Mouse (Mus musculus) midbrain, embryonic 16.5 days (tissue): ENCODE data around the gene Bri3. TPM values are rescaled to one million over a fixed set of nuclear protein-coding genes. Genes with fewer than 3 reads are reported as not detected.

ENCODE experiments used
- ATAC-seq: fragments of 200-750 bp; cut with Nextera tagmentation; 2 replicates; pipeline ENCODE4 v1.8.0; 2017; ENCODE audit warnings: moderate TSS enrichment
- H3K27ac ChIP-seq: fragments of 300-500 bp; sonication (generic); 2 replicates; pipeline ENCODE4 v1.5.1; 2014; ENCODE audit warnings: mild to moderate bottlenecking, low read length, mixed read lengths
- H3K27me3 ChIP-seq: fragments of 300-500 bp; sonication (generic); 2 replicates; pipeline ENCODE4 v1.6.1; 2014; ENCODE audit warnings: low read depth, low read length, mixed read lengths; ENCODE audit not compliant: control insufficient read depth, insufficient read depth
- H3K36me3 ChIP-seq: fragments of 300-500 bp; sonication (generic); 2 replicates; pipeline ENCODE4 v1.6.1; 2014; ENCODE audit warnings: mild to moderate bottlenecking, low read length, moderate library complexity, mixed read lengths; ENCODE audit not compliant: control insufficient read depth, insufficient read depth
- H3K4me1 ChIP-seq: fragments of 300-500 bp; sonication (generic); 2 replicates; pipeline ENCODE4 v1.6.1; 2014; ENCODE audit warnings: mild to moderate bottlenecking, low read length, mixed read lengths; ENCODE audit not compliant: control insufficient read depth, insufficient read depth
- H3K4me2 ChIP-seq: fragments of 300-500 bp; sonication (generic); 2 replicates; pipeline ENCODE4 v1.6.1; 2014; ENCODE audit warnings: mild to moderate bottlenecking, low read length, mixed read lengths
- H3K4me3 ChIP-seq: fragments of 300-500 bp; sonication (generic); 2 replicates; pipeline ENCODE4 v1.5.1; 2014; ENCODE audit warnings: low read depth, mild to moderate bottlenecking, low read length, moderate library complexity, mixed read lengths
- H3K9ac ChIP-seq: fragments of 300-500 bp; sonication (generic); 2 replicates; pipeline ENCODE4 v1.6.1; 2014; ENCODE audit warnings: low read depth, low read length, mixed read lengths
- H3K9me3 ChIP-seq: fragments of 300-500 bp; sonication (generic); replicated peaks from 2 replicates; pipeline ENCODE4 v1.6.1; 2014; ENCODE audit warnings: mild to moderate bottlenecking, low read length, mixed read lengths; ENCODE audit not compliant: control insufficient read depth, poor library complexity, severe bottlenecking
- WGBS: fragments of 180-500 bp; shearing (Covaris S2); extraction: QIAGEN DNeasy Blood & Tissue Kit; methylation state at CpG from one replicate; pipeline ENCODE4 v1.1.7; 2014; 5-methylcytosine and 5-hydroxymethylcytosine counted together
- polyA plus RNA-seq: library from polyadenylated mRNA; unstranded; fragments of >200 nt; fragmentation: Nextera tagmentation; extraction: Ambion mirVana; gene quantifications from 2 replicates; pipeline ENCODE4 v1.2.1, GENCODE M21; 2015

The Bri3 gene
- polyA plus RNA-seq = 97.3 and 98.5 TPM in 2 replicates

- H3K27me3 ChIP-seq = no peaks in the 10 kb centered on the region
- 93% methylated on average over 7 of the region's 7 CpGs for WGBS
- no peaks in the 10 kb centered on the region for H3K4me1 ChIP-seq
- no peaks in the 10 kb centered on the region for H3K36me3 ChIP-seq
- no peak within 1 kb of the TSS for H3K9ac ChIP-seq
- no peak for ATAC-seq
- no peak within 1 kb of the TSS for H3K27ac ChIP-seq
- no peak within 1 kb of the TSS for H3K4me3 ChIP-seq
- no peaks in the 10 kb centered on the region for H3K9me3 ChIP-seq
- H3K4me2 ChIP-seq = no peak within 1 kb of the TSS
These were observed at the start of gene Bri3 for GRCm38 (mm10) chr5:144243901-144244487. TSS of gene Bri3 (plus strand) at chr5:144244437.

GRCm38 (mm10) chr5:144195567-144195966, 48.7 kb upstream of the Bri3 start:
- Histone ChIP-seq H3K27me3 (no peaks in the 10 kb centered on the region), H3K4me1 (no peaks in the 10 kb centered on the region), H3K27ac (no peak overlapping the region), H3K9me3 (no peaks in the 10 kb centered on the region), H3K4me3 (no peak overlapping the region), H3K36me3 (no peaks in the 10 kb centered on the region), H3K4me2 (no peak overlapping the region), H3K9ac (no peak overlapping the region)
- WGBS = 91% methylated on average over 8 of the region's 8 CpGs
- no peak for ATAC-seq

GRCm38 (mm10) chr5:144200616-144201015, 43.6 kb upstream of the Bri3 start:
- 79% methylated on average over 11 of the region's 11 CpGs for WGBS
- Histone ChIP-seq H3K4me3 (no peak overlapping the region), H3K4me2 (no peak overlapping the region), H3K4me1 (no peaks in the 10 kb centered on the region), H3K27ac (no peak overlapping the region), H3K9me3 (peaks cover 4% of the 10 kb centered on the region; the same call in 1 of the 2 replicates), H3K27me3 (no peaks in the 10 kb centered on the region), H3K9ac (no peak overlapping the region), H3K36me3 (peaks cover 23% of the 10 kb centered on the region)
- ATAC-seq = no peak

- H3K36me3 ChIP-seq = peaks cover 30% of the 10 kb centered on the region
- peaks cover 4% of the 10 kb centered on the region; the same call in 1 of the 2 replicates for H3K9me3 ChIP-seq
- ATAC-seq = no peak
- H3K9ac ChIP-seq = no peak overlapping the region
- 97% methylated on average over 6 of the region's 6 CpGs for WGBS
- no peaks in the 10 kb centered on the region for H3K27me3 ChIP-seq
- no peak overlapping the region for H3K27ac ChIP-seq
- H3K4me1 ChIP-seq = no peaks in the 10 kb centered on the region
- no peak overlapping the region for H3K4me2 ChIP-seq
- no peak overlapping the region for H3K4me3 ChIP-seq
These were observed 41.8 kb upstream of the Bri3 start for GRCm38 (mm10) chr5:144202430-144202829.

- Histone ChIP-seq H3K9me3 (peaks cover 4% of the 10 kb centered on the region; the same call in 1 of the 2 replicates), H3K9ac (no peak overlapping the region), H3K27ac (no peak overlapping the region), H3K36me3 (peaks cover 34% of the 10 kb centered on the region), H3K4me3 (no peak overlapping the region), H3K4me2 (no peak overlapping the region), H3K27me3 (no peaks in the 10 kb centered on the region), H3K4me1 (no peaks in the 10 kb centered on the region)
- WGBS = 94% methylated on average over 10 of the region's 10 CpGs
- no peak for ATAC-seq
These were observed 40.8 kb upstream of the Bri3 start for GRCm38 (mm10) chr5:144203398-144203959.

GRCm38 (mm10) chr5:144204303-144204702, 39.9 kb upstream of the Bri3 start:
- Histone ChIP-seq H3K27ac (no peak overlapping the region), H3K9ac (no peak overlapping the region), H3K4me3 (no peak overlapping the region), H3K4me1 (no peaks in the 10 kb centered on the region), H3K4me2 (no peak overlapping the region), H3K9me3 (peaks cover 4% of the 10 kb centered on the region; the same call in 1 of the 2 replicates), H3K27me3 (no peaks in the 10 kb centered on the region), H3K36me3 (peaks cover 35% of the 10 kb centered on the region)
- no peak for ATAC-seq
- WGBS = 92% methylated on average over 12 of the region's 12 CpGs

- ATAC-seq = no peak
- Histone ChIP-seq H3K4me1 (no peaks in the 10 kb centered on the region), H3K4me3 (no peak overlapping the region), H3K4me2 (no peak overlapping the region), H3K27ac (no peak overlapping the region), H3K36me3 (peaks cover 38% of the 10 kb centered on the region), H3K9ac (no peak overlapping the region), H3K27me3 (no peaks in the 10 kb centered on the region), H3K9me3 (peaks cover 4% of the 10 kb centered on the region; the same call in 1 of the 2 replicates)
- 41% methylated on average over 10 of the region's 10 CpGs for WGBS
These were observed 39.3 kb upstream of the Bri3 start for GRCm38 (mm10) chr5:144204911-144205310.

- 96% methylated on average over 15 of the region's 15 CpGs for WGBS
- Histone ChIP-seq H3K9me3 (peaks cover 4% of the 10 kb centered on the region; the same call in 1 of the 2 replicates), H3K27ac (no peak overlapping the region), H3K9ac (no peak overlapping the region), H3K4me1 (no peaks in the 10 kb centered on the region), H3K27me3 (no peaks in the 10 kb centered on the region), H3K36me3 (peaks cover 49% of the 10 kb centered on the region), H3K4me2 (no peak overlapping the region), H3K4me3 (no peak overlapping the region)
- no peak for ATAC-seq
These were observed 38.2 kb upstream of the Bri3 start for GRCm38 (mm10) chr5:144206069-144206468.

- WGBS = 49% methylated on average over 11 of the region's 11 CpGs
- H3K9ac ChIP-seq = no peak overlapping the region
- H3K4me2 ChIP-seq = no peak overlapping the region
- no peak for ATAC-seq
- H3K9me3 ChIP-seq = peaks cover 3% of the 10 kb centered on the region; the same call in 1 of the 2 replicates
- H3K27ac ChIP-seq = no peak overlapping the region
- H3K27me3 ChIP-seq = no peaks in the 10 kb centered on the region
- H3K4me1 ChIP-seq = no peaks in the 10 kb centered on the region
- H3K4me3 ChIP-seq = no peak overlapping the region
- peaks cover 53% of the 10 kb centered on the region for H3K36me3 ChIP-seq
These were observed 36.8 kb upstream of the Bri3 start for GRCm38 (mm10) chr5:144207478-144207877.
